Mouse (Mus musculus): ENCODE results near the gene Sytl2. TPM values are rescaled to one million over a fixed set of nuclear protein-coding genes. Genes with fewer than 3 reads are reported as not detected.

Sytl2 gene
- polyA plus RNA-seq (2014; fragmentation: Nextera tagmentation; extraction: Ambion mirVana), result 5.0 and 7.1 TPM in 2 replicates

GRCm38 (mm10) chr7:90301942-90302646 lies at the start of gene Sytl2:
Gene Sytl2, plus strand, starts transcription at chr7:90302252.
- Histone ChIP-seq H3K27me3 (ENCODE audit: control insufficient read depth, insufficient read depth, low read length) (no peaks in the 10 kb centered on the region), H3K4me1 (ENCODE audit: control insufficient read depth, insufficient read depth, low read length) (no peaks in the 10 kb centered on the region), H3K9me3 (ENCODE audit: control insufficient read depth, low read length) (no peaks in the 10 kb centered on the region), H3K36me3 (ENCODE audit: control insufficient read depth, insufficient read depth, low read length) (no peaks in the 10 kb centered on the region), H3K4me2 (ENCODE audit: low read depth, severe bottlenecking) (peak within 1 kb of the TSS; percentile 75), H3K27ac (replicated peaks; ENCODE audit: low read depth, low read length) (no peak within 1 kb of the TSS), H3K9ac (ENCODE audit: low read length) (peak within 1 kb of the TSS; percentile 59), H3K4me3 (ENCODE audit: low read depth, low read length) (peak within 1 kb of the TSS; percentile 51)
- 1% methylated on average over 31 of the region's 43 CpGs for WGBS
- peak; percentile 77 for DNase-seq (ENCODE audit: low spot score)
- peak; percentile 63 for ATAC-seq (ENCODE audit: insufficient number of reproducible peaks, low FRiP score, low TSS enrichment, low read depth)

GRCm38 (mm10) chr7:90252946-90253345 lies 49.1 kb upstream of the Sytl2 start:
- Histone ChIP-seq H3K27ac (replicated peaks; ENCODE audit: low read depth, low read length) (no peak overlapping the region), H3K4me1 (ENCODE audit: control insufficient read depth, insufficient read depth, low read length) (no peaks in the 10 kb centered on the region), H3K9me3 (ENCODE audit: control insufficient read depth, low read length) (no peaks in the 10 kb centered on the region), H3K27me3 (ENCODE audit: control insufficient read depth, insufficient read depth, low read length) (no peaks in the 10 kb centered on the region), H3K4me3 (ENCODE audit: low read depth, low read length) (no peak overlapping the region), H3K36me3 (ENCODE audit: control insufficient read depth, insufficient read depth, low read length) (no peaks in the 10 kb centered on the region), H3K4me2 (ENCODE audit: low read depth, severe bottlenecking) (no peak overlapping the region), H3K9ac (ENCODE audit: low read length) (no peak overlapping the region)
- DNase-seq (ENCODE audit: low spot score), result no peak
- 74% methylated on average over 5 of the region's 5 CpGs for WGBS
- ATAC-seq (ENCODE audit: insufficient number of reproducible peaks, low FRiP score, low TSS enrichment, low read depth), result no peak

- Histone ChIP-seq H3K27ac (replicated peaks; ENCODE audit: low read depth, low read length) (no peak overlapping the region), H3K4me1 (ENCODE audit: control insufficient read depth, insufficient read depth, low read length) (no peaks in the 10 kb centered on the region), H3K4me2 (ENCODE audit: low read depth, severe bottlenecking) (no peak overlapping the region), H3K9ac (ENCODE audit: low read length) (no peak overlapping the region), H3K4me3 (ENCODE audit: low read depth, low read length) (no peak overlapping the region), H3K27me3 (ENCODE audit: control insufficient read depth, insufficient read depth, low read length) (no peaks in the 10 kb centered on the region), H3K9me3 (ENCODE audit: control insufficient read depth, low read length) (no peaks in the 10 kb centered on the region), H3K36me3 (ENCODE audit: control insufficient read depth, insufficient read depth, low read length) (no peaks in the 10 kb centered on the region)
- WGBS, result 87% methylated on average over 2 of the region's 2 CpGs
- DNase-seq (ENCODE audit: low spot score) (no peak), ATAC-seq (ENCODE audit: insufficient number of reproducible peaks, low FRiP score, low TSS enrichment, low read depth) (no peak)
Observed at GRCm38 (mm10) chr7:90258701-90259100, 43.4 kb upstream of the Sytl2 start.

GRCm38 (mm10) chr7:90259899-90260298 lies 42.2 kb upstream of the Sytl2 start:
- no peak for ATAC-seq (ENCODE audit: insufficient number of reproducible peaks, low FRiP score, low TSS enrichment, low read depth)
- Histone ChIP-seq H3K9me3 (ENCODE audit: control insufficient read depth, low read length) (no peaks in the 10 kb centered on the region), H3K4me1 (ENCODE audit: control insufficient read depth, insufficient read depth, low read length) (no peaks in the 10 kb centered on the region), H3K36me3 (ENCODE audit: control insufficient read depth, insufficient read depth, low read length) (no peaks in the 10 kb centered on the region), H3K27me3 (ENCODE audit: control insufficient read depth, insufficient read depth, low read length) (no peaks in the 10 kb centered on the region), H3K27ac (replicated peaks; ENCODE audit: low read depth, low read length) (no peak overlapping the region), H3K9ac (ENCODE audit: low read length) (no peak overlapping the region), H3K4me2 (ENCODE audit: low read depth, severe bottlenecking) (no peak overlapping the region), H3K4me3 (ENCODE audit: low read depth, low read length) (no peak overlapping the region)
- no peak for DNase-seq (ENCODE audit: low spot score)
- WGBS, result 82% methylated on average over 2 of the region's 2 CpGs

- ATAC-seq (ENCODE audit: insufficient number of reproducible peaks, low FRiP score, low TSS enrichment, low read depth), result no peak
- no peaks in the 10 kb centered on the region for H3K9me3 ChIP-seq (ENCODE audit: control insufficient read depth, low read length)
- no peaks in the 10 kb centered on the region for H3K36me3 ChIP-seq (ENCODE audit: control insufficient read depth, insufficient read depth, low read length)
- no peak overlapping the region for H3K4me3 ChIP-seq (ENCODE audit: low read depth, low read length)
- H3K4me2 ChIP-seq (ENCODE audit: low read depth, severe bottlenecking), result no peak overlapping the region
- no peak overlapping the region for H3K9ac ChIP-seq (ENCODE audit: low read length)
- DNase-seq (ENCODE audit: low spot score), result no peak
- no peak overlapping the region for H3K27ac ChIP-seq (replicated peaks; ENCODE audit: low read depth, low read length)
- WGBS, result 28% methylated on average over 7 of the region's 7 CpGs
- no peaks in the 10 kb centered on the region for H3K4me1 ChIP-seq (ENCODE audit: control insufficient read depth, insufficient read depth, low read length)
- H3K27me3 ChIP-seq (ENCODE audit: control insufficient read depth, insufficient read depth, low read length), result no peaks in the 10 kb centered on the region
Observed at GRCm38 (mm10) chr7:90261902-90262599, 40.0 kb upstream of the Sytl2 start.

- Histone ChIP-seq H3K4me3 (ENCODE audit: low read depth, low read length) (no peak within 1 kb of the TSS), H3K36me3 (ENCODE audit: control insufficient read depth, insufficient read depth, low read length) (no peaks in the 10 kb centered on the region), H3K27me3 (ENCODE audit: control insufficient read depth, insufficient read depth, low read length) (no peaks in the 10 kb centered on the region), H3K4me1 (ENCODE audit: control insufficient read depth, insufficient read depth, low read length) (no peaks in the 10 kb centered on the region), H3K27ac (replicated peaks; ENCODE audit: low read depth, low read length) (no peak within 1 kb of the TSS), H3K9me3 (ENCODE audit: control insufficient read depth, low read length) (no peaks in the 10 kb centered on the region), H3K4me2 (ENCODE audit: low read depth, severe bottlenecking) (peak within 1 kb of the TSS; percentile 44; the same call in 1 of the 2 replicates), H3K9ac (ENCODE audit: low read length) (no peak within 1 kb of the TSS)
- DNase-seq (ENCODE audit: low spot score), result peak; percentile 83
- 6% methylated on average over 28 of the region's 28 CpGs for WGBS
- peak; percentile 83 for ATAC-seq (ENCODE audit: insufficient number of reproducible peaks, low FRiP score, low TSS enrichment, low read depth)
Observed at GRCm38 (mm10) chr7:90265289-90265970, 36.6 kb upstream of the Sytl2 start, which contains the start of gene Ccdc83. Gene Ccdc83, minus strand, starts transcription at chr7:90265777.

GRCm38 (mm10) chr7:90270141-90270540 lies 31.9 kb upstream of the Sytl2 start:
- Histone ChIP-seq H3K27me3 (ENCODE audit: control insufficient read depth, insufficient read depth, low read length) (no peaks in the 10 kb centered on the region), H3K9me3 (ENCODE audit: control insufficient read depth, low read length) (no peaks in the 10 kb centered on the region), H3K9ac (ENCODE audit: low read length) (no peak overlapping the region), H3K36me3 (ENCODE audit: control insufficient read depth, insufficient read depth, low read length) (no peaks in the 10 kb centered on the region), H3K4me1 (ENCODE audit: control insufficient read depth, insufficient read depth, low read length) (no peaks in the 10 kb centered on the region), H3K4me2 (ENCODE audit: low read depth, severe bottlenecking) (no peak overlapping the region), H3K27ac (replicated peaks; ENCODE audit: low read depth, low read length) (no peak overlapping the region), H3K4me3 (ENCODE audit: low read depth, low read length) (no peak overlapping the region)
- ATAC-seq (ENCODE audit: insufficient number of reproducible peaks, low FRiP score, low TSS enrichment, low read depth), result no peak
- DNase-seq (ENCODE audit: low spot score), result no peak
- 84% methylated on average over 3 of the region's 3 CpGs for WGBS

GRCm38 (mm10) chr7:90274561-90275100 lies 27.4 kb upstream of the Sytl2 start:
- H3K4me2 ChIP-seq (ENCODE audit: low read depth, severe bottlenecking), result no peak overlapping the region
- H3K27ac ChIP-seq (replicated peaks; ENCODE audit: low read depth, low read length), result no peak overlapping the region
- no peak overlapping the region for H3K4me3 ChIP-seq (ENCODE audit: low read depth, low read length)
- H3K9me3 ChIP-seq (ENCODE audit: control insufficient read depth, low read length), result no peaks in the 10 kb centered on the region
- WGBS, result 58% methylated on average over 11 of the region's 11 CpGs
- H3K36me3 ChIP-seq (ENCODE audit: control insufficient read depth, insufficient read depth, low read length), result no peaks in the 10 kb centered on the region
- H3K27me3 ChIP-seq (ENCODE audit: control insufficient read depth, insufficient read depth, low read length), result no peaks in the 10 kb centered on the region
- ATAC-seq (ENCODE audit: insufficient number of reproducible peaks, low FRiP score, low TSS enrichment, low read depth) (no peak), DNase-seq (ENCODE audit: low spot score) (no peak)
- H3K9ac ChIP-seq (ENCODE audit: low read length), result no peak overlapping the region
- H3K4me1 ChIP-seq (ENCODE audit: control insufficient read depth, insufficient read depth, low read length), result no peaks in the 10 kb centered on the region

Measured in limb, embryonic 11.5 days (tissue).